Mouse (Mus musculus) embryo, embryonic 10.5 days (tissue): Measurements from ENCODE around the gene Foxc2.

ENCODE experiments used
- DNase-seq: peaks from one replicate; pipeline ENCODE4 v3.0.0-alpha.2; 2015; ENCODE audit warnings: low spot score

The Foxc2 gene

DNA sequence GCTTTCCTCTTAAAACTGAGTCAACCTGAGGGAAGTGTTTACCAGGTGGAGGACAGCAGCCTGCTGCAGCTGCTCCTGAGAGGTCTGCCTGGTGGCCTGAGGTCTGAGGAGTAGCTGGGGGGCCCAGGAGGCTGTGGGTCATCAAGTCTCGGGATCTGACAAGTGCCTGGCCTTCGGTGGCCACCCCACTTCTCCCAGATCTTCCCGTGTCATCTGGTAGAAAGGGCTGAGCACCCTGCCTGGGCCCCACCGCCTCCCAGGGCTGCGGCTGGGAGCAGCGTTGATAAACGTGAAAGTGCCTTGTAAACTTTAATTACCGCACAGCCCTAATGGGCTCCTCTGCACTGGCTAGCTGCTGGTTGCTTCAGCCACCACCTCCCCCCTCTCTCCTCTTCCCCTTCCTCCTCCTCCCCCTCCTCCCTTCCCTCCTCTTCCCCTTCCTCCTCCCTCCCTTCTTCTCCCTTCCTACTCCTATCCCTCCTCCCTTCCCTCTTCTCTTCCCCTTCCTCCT, 32.7 kb downstream of the Foxc2 start:
- no peak for DNase-seq

DNA sequence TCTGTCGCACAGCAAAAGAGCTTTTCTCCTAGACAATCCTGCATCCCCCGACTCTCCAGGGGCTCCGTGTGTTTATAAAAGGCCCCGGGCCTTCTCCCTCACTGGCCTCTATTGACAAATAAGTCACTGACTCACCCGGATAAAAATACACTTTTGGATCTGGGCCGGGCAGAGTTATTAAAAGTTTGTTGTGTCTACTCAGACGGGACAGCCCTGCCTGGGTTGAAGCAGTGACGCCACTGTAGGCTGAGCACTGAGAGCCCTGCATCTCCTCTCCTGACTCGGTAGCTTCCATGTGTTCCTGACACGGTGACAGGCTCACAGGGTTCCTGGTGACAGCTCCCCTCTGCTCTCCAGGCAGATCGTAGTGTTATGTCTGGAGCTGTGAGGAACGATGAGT, 36.4 kb downstream of the Foxc2 start:
- no peak for DNase-seq

DNA sequence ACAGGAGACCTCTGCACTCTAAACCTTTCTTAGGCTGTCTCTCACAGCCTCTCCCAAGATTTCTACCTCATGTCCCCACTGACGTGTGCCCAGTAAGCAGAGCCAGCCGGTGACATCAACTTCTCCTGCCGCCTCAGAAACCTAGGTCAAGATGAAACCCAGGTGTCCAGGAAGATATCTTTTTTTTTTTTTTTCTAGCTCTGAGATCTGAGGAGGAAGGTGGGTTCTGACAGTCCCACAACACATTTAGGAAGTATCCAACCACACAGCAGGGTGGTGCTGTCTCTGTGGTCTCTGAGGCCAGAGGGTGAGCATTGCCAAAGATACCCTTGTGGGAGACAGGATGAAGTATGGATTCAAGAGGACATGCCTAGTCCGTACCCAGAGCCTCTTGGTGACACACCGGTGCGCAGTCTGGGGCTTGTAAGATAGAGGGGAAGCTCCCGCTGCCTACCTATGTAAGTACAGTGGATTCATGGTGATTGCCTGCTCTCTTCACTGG, 41.1 kb downstream of the Foxc2 start:
- no peak for DNase-seq

DNA sequence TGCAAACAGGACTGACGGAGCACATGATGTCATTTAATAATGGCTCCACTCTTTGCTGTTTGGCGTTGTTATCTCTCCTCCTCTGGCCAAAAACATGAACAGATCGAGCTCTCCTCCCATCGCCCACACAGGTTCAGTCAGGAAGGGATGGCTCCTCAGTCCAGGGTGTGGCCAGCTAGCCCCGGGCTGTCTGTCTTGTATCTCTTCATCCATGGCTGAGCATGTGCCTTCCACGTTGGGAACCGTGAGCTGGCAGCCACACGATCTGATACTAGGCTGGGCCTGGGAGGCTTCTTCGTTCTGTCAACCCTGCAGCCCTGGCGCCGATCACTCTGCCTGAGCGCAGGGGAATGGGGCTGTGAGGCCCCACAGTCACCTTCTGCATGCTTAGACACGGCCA, 42.8 kb downstream of the Foxc2 start:
- no peak for DNase-seq

DNA sequence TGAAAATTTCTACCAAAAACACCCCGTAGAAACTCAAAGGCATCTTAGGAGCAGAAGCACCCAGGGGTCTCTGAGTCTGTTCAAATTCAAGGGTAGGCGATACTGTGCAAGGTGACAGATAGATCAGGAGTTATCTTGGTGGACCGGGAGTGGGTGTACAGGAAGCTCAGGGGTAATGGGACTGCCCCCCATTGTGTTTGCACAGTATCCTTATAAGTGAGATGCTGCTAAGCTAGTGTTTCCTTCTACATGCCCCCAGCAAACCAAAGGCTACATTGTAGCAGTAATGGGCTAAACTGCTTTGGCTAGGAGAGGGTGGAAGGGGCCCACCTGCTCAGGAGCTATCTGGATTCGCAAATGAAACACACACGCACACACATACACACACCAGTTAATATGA, 45.5 kb downstream of the Foxc2 start:
- no peak for DNase-seq

DNA sequence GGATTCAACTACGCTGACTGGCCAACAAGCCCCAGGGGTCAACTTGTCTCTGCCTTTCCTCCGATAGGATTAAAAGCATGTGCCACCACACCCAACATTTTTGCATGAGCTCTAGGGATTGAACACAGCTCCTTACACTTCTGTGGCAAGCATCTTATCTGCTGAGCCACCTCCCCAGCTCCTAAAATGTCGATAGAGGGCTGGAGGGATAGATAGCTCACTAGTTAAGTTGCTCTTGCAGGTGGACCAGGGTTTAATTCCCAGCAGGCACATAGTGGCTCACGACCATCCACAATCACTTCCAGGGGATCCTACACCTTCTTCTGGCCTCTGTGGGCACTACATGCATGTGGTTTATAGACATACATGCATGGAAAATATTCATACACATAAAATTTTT, 46.4 kb downstream of the Foxc2 start:
- DNase-seq: no peak

DNA sequence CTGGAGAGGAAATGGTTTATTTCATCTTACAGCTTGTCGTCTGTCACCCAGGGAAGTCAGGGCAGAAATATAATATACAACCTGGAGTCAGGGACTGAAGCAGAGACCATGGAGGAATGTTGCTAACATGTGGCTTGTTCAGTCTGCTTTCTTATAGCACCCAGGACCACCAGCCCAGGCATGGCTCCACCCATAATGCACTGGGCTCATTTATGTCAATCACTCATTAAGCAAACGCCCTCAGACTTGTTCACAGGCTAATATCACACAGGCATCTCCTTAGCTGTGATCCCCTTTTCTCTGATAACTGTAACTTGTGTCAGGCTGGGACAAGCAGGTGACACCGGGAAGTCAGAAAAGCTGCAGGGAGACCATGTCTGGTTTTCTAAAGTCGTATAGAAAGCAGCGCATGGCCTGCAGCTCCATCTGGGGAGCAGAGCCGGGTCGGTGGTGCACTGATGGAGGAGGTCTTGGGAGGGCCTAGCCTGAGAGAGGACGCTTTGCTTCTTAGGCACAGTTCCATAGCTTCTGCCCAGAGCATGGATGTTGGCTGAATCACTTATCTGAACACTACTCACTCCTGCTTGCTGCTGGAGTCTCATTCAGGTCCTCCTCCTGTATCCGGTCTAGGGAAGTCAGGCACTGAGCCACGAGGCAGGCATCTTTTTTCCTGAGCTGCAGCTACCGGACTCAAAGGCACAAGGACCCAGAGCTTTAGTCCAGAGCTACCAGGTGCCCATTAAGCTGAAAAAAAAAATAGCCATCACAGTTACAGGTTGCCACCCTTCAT, 47.1 kb downstream of the Foxc2 start:
- DNase-seq: no peak

DNA sequence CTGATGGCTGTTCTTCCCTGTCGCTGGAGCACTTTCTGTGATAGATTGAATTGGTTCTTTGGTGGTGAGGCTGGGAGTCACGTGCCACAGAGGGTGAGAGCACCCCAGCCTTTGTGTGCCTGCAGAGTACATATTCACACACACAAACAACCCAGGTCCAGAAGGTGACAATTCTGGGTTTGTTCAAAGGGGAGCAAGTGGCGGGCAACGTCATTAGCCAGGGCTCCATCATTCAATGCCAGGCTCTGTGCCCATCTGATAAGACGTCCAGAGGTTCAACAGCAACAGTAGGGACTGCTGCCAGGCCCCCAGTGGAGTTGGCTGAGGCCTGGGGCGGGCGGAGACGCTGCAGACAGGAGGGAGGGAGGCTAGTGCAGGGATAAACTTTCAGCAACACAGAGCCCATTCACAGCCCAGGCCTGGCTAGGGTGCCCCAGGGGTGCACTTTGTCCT, 48.1 kb downstream of the Foxc2 start:
- no peak for DNase-seq

DNA sequence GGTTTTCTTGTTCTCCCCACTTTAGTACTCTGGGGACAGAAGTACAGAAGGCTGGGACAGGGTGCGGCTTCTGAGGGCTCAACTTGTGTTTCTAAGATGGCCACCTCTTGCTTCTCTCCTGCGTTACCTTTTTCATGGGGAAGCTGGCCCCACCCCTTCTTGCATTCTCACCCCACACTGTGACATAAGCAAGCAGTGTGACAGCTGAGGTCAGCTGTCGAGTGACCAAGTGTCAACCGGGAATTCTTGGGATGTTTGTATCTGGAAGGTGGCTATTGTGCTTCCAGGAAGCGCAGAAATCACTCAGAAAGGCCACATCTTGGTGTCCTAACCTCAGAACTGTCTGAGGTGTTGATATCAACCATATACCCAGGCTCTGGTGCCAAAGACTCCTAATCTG, 52.1 kb downstream of the Foxc2 start:
- DNase-seq: no peak
